Mouse (Mus musculus) ES-E14 (cell line): ENCODE data around the gene Cmas. TPM values are rescaled to one million over a fixed set of nuclear protein-coding genes. Genes with fewer than 3 reads are reported as not detected.

Source experiments
- DNase-seq: peaks from one replicate; pipeline ENCODE4 v3.0.0-alpha.2; 2013; ENCODE audit warnings: low read depth, low spot score
- H3K27ac ChIP-seq: 2 replicates; pipeline ENCODE4 v1.5.1; 2012; ENCODE audit warnings: low read depth, mild to moderate bottlenecking, low read length, moderate library complexity, mixed read lengths; ENCODE audit not compliant: poor library complexity, insufficient read depth, severe bottlenecking
- H3K36me3 ChIP-seq: 2 replicates; pipeline ENCODE4 v1.6.1; 2012; ENCODE audit warnings: mild to moderate bottlenecking, low read length, moderate library complexity, mixed read lengths; ENCODE audit not compliant: control insufficient read depth, poor library complexity, insufficient read depth, severe bottlenecking
- H3K4me1 ChIP-seq, 2 experiments: fragments of 150-350 bp in 1 of 2; sonication (generic) in 1 of 2; 2 replicates each; pipeline ENCODE4 v1.6.1; 2012; ENCODE audit warnings: low read length in 2 of 2, mild to moderate bottlenecking in 1 of 2, mixed read lengths in 1 of 2; ENCODE audit not compliant: control insufficient read depth in 2 of 2, insufficient read depth in 2 of 2, poor library complexity in 1 of 2
- H3K4me3 ChIP-seq, 2 experiments: fragments of 150-350 bp in 1 of 2; sonication (generic) in 1 of 2; 2 replicates each; pipeline ENCODE4 v1.5.1; 2012; ENCODE audit warnings: low read length in 2 of 2, low read depth in 1 of 2, mild to moderate bottlenecking in 1 of 2, mixed read lengths in 1 of 2; ENCODE audit not compliant: insufficient read depth in 1 of 2, poor library complexity in 1 of 2, severe bottlenecking in 1 of 2
- H3K9ac ChIP-seq: 2 replicates; pipeline ENCODE4 v1.6.1; 2012; ENCODE audit warnings: low read depth, mild to moderate bottlenecking, low read length, mixed read lengths; ENCODE audit not compliant: poor library complexity, insufficient read depth, severe bottlenecking
- H3K9me3 ChIP-seq: fragments of 150-350 bp; sonication (generic); 2 replicates; pipeline ENCODE4 v1.6.1; 2012; ENCODE audit warnings: low read depth, mild to moderate bottlenecking, low read length; ENCODE audit not compliant: control insufficient read depth, insufficient read depth
- CHD2 ChIP-seq: IDR thresholded peaks from 2 replicates; pipeline ENCODE4 v1.6.1; 2014; ENCODE audit warnings: mild to moderate bottlenecking, low read depth, low read length, inconsistent platforms
- HCFC1 ChIP-seq: IDR thresholded peaks from 2 replicates; pipeline ENCODE4 v1.6.1; 2012; ENCODE audit warnings: low read length, inconsistent platforms, borderline replicate concordance; ENCODE audit not compliant: insufficient read depth
- MAFK ChIP-seq: IDR thresholded peaks from 2 replicates; pipeline ENCODE4 v1.6.1; 2014; ENCODE audit warnings: mild to moderate bottlenecking, low read depth, low read length, inconsistent platforms; ENCODE audit not compliant: insufficient read depth
- ZC3H11A ChIP-seq: IDR thresholded peaks from 2 replicates; pipeline ENCODE4 v1.6.1; 2012; ENCODE audit warnings: low read depth, mild to moderate bottlenecking, inconsistent platforms, low read length, borderline replicate concordance
- ZNF384 ChIP-seq: IDR thresholded peaks from 2 replicates; pipeline ENCODE4 v1.6.1; 2012; ENCODE audit warnings: low read depth, low read length, inconsistent platforms
- in situ Hi-C, 2 experiments: fragments of 600-800 bp; cut with MboI; formaldehyde crosslinking; loops; one replicate each; pipeline ENCODE4 v1.15.1; 2025; ENCODE audit warnings: low sequenced_read_pairs in 2 of 2, inconsistent platforms in 1 of 2; ENCODE audit not compliant: unreplicated experiment in 2 of 2
- total RNA-seq: library from RNA; depleted of rRNA; stranded (reverse); fragments of 300-350 nt; gene quantifications from 2 replicates; pipeline ENCODE4 v1.2.3, GENCODE M21; 2012

Cmas gene
- total RNA-seq, 1 experiment, result 61.0 TPM

DNA sequence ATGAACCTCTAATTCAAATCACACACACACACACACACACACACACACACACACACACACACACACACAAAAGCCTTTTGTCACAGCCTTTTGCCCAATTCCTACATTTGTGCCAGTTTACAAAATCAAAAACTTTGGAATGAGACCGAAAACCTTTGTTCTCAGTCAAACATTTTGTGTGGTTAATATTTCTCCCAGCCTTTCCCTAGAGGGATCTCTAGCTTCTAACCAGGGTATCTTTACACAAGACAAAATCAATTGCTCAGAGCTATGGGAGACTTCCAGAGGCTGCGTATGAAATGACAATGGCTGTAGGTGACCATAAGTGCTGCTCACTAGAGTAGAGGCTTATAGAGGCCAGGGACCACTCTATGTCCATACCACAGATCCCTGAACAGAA lies 18.3 kb upstream of the Cmas start:
- in situ Hi-C loops, result loop anchor here in 1 of 2 experiments (25.0 kb wide), 1 partner anchor 376 kb away; no protein-coding TSS in a partner anchor

DNA sequence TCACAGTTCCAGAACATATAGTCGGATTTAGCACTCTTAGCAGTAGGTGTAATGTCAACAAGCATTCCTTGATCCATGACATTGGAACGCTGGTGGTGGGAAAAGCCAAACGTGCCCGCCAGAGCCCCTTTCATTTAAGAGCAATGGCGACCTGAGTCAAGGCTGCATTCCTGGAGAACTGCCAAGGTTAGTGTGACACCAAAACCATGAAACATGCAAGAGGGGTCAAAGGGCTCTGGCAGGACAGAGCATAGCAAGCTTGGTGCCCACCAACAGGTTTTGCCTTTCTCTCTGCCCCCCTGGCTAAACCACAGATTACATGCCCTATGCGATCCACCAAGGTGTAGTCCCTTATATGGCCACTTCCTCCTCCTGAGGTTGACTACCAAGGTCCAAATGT lies 17.8 kb upstream of the Cmas start:
- in situ Hi-C loops, result loop anchor here in 1 of 2 experiments (25.0 kb wide), 1 partner anchor 376 kb away; no protein-coding TSS in a partner anchor

More for the DNA sequence above, 18.3 kb upstream of the Cmas start:
- H3K36me3 ChIP-seq, result no peaks in the 10 kb centered on the region
- no peak overlapping the region for H3K4me3 ChIP-seq
- H3K9me3 ChIP-seq, result no peaks in the 10 kb centered on the region
- TF ChIP-seq CHD2, result no peak
- no peak for TF ChIP-seq MAFK
- no peak for TF ChIP-seq ZNF384
- TF ChIP-seq HCFC1, result no peak
- no peak for TF ChIP-seq ZC3H11A
- H3K4me1 ChIP-seq, result peaks cover 3 to 13% of the 10 kb centered on the region in 2 experiments; a peak in 2 of 4 replicates
- H3K27ac ChIP-seq, result no peak overlapping the region
- H3K9ac ChIP-seq, result no peak overlapping the region
- DNase-seq, result no peak

GRCm38 (mm10) chr6:142741763-142742162 lies 14.7 kb upstream of the Cmas start:
- peaks cover 3 to 18% of the 10 kb centered on the region in 2 experiments; a peak in 3 of 4 replicates for H3K4me1 ChIP-seq
- H3K36me3 ChIP-seq, result no peaks in the 10 kb centered on the region
- no peak overlapping the region for H3K27ac ChIP-seq
- TF ChIP-seq ZC3H11A (no peak), CHD2 (no peak), MAFK (no peak), ZNF384 (no peak), HCFC1 (no peak)
- no peak overlapping the region for H3K9ac ChIP-seq
- in situ Hi-C loops, result loop anchor here in 1 of 2 experiments (25.0 kb wide), 1 partner anchor 379 kb away; no protein-coding TSS in a partner anchor
- DNase-seq, result no peak
- H3K4me3 ChIP-seq, result no peak overlapping the region
- H3K9me3 ChIP-seq, result no peaks in the 10 kb centered on the region

More for the DNA sequence above, 17.8 kb upstream of the Cmas start:
- H3K36me3 ChIP-seq, result no peaks in the 10 kb centered on the region
- no peaks in the 10 kb centered on the region for H3K9me3 ChIP-seq
- H3K4me1 ChIP-seq, result peaks cover 3 to 17% of the 10 kb centered on the region in 2 experiments; a peak in 3 of 4 replicates
- DNase-seq, result no peak
- no peak for TF ChIP-seq CHD2
- no peak for TF ChIP-seq ZNF384
- TF ChIP-seq HCFC1, result no peak
- TF ChIP-seq ZC3H11A, result no peak
- TF ChIP-seq MAFK, result no peak
- H3K9ac ChIP-seq, result no peak overlapping the region
- no peak overlapping the region for H3K27ac ChIP-seq
- H3K4me3 ChIP-seq, result no peak overlapping the region

GRCm38 (mm10) chr6:142743193-142743592 lies 13.3 kb upstream of the Cmas start:
- Histone ChIP-seq H3K4me3 (no peak overlapping the region), H3K9ac (no peak overlapping the region), H3K4me1 (peaks cover 3 to 16% of the 10 kb centered on the region in 2 experiments; a peak in 3 of 4 replicates), H3K9me3 (no peaks in the 10 kb centered on the region), H3K36me3 (no peaks in the 10 kb centered on the region), H3K27ac (no peak overlapping the region)
- in situ Hi-C loops, result loop anchor here in 1 of 2 experiments (25.0 kb wide), 1 partner anchor 381 kb away; no protein-coding TSS in a partner anchor
- no peak for DNase-seq
- TF ChIP-seq CHD2 (no peak), ZC3H11A (no peak), HCFC1 (no peak), ZNF384 (no peak), MAFK (no peak)
